Mouse (Mus musculus): Measurements from ENCODE around the gene Srgap3.

Gene Srgap3

GRCm38 (mm10) chr6:112818403-112818901 lies 128.6 kb downstream of the Srgap3 start:
- no peak for DNase-seq (ENCODE audit: low read depth, low spot score)

GRCm38 (mm10) chr6:112815604-112816003 lies 131.5 kb downstream of the Srgap3 start:
- peak; percentile 10 for DNase-seq (ENCODE audit: low read depth, low spot score)

GRCm38 (mm10) chr6:112814525-112815086 lies 132.5 kb downstream of the Srgap3 start:
- DNase-seq (ENCODE audit: low read depth, low spot score), result no peak

- no peak for DNase-seq (ENCODE audit: low read depth, low spot score)
These were observed 134.2 kb downstream of the Srgap3 start for GRCm38 (mm10) chr6:112812884-112813283.

GRCm38 (mm10) chr6:112810521-112810830 lies 136.6 kb downstream of the Srgap3 start:
- DNase-seq (ENCODE audit: low read depth, low spot score), result no peak

- DNase-seq (ENCODE audit: low read depth, low spot score), result no peak
These were observed 137.2 kb downstream of the Srgap3 start for GRCm38 (mm10) chr6:112809658-112810520.

GRCm38 (mm10) chr6:112808738-112809137 lies 138.3 kb downstream of the Srgap3 start:
- no peak for DNase-seq (ENCODE audit: low read depth, low spot score)

- DNase-seq (ENCODE audit: low read depth, low spot score), result no peak
These were observed 145.1 kb downstream of the Srgap3 start for GRCm38 (mm10) chr6:112801917-112802316.

GRCm38 (mm10) chr6:112798378-112798777 lies 148.7 kb downstream of the Srgap3 start:
- DNase-seq (ENCODE audit: low read depth, low spot score), result no peak

- DNase-seq (ENCODE audit: low read depth, low spot score), result no peak
These were observed 150.5 kb downstream of the Srgap3 start for GRCm38 (mm10) chr6:112796607-112797006.

- DNase-seq (ENCODE audit: low read depth, low spot score), result no peak
These were observed 153.2 kb downstream of the Srgap3 start for GRCm38 (mm10) chr6:112793887-112794286.

- no peak for DNase-seq (ENCODE audit: low read depth, low spot score)
These were observed 157.2 kb downstream of the Srgap3 start for GRCm38 (mm10) chr6:112789901-112790300.

GRCm38 (mm10) chr6:112788617-112789016 lies 158.4 kb downstream of the Srgap3 start:
- DNase-seq (ENCODE audit: low read depth, low spot score), result no peak

GRCm38 (mm10) chr6:112788174-112788573 lies 158.9 kb downstream of the Srgap3 start:
- no peak for DNase-seq (ENCODE audit: low read depth, low spot score)

GRCm38 (mm10) chr6:112781409-112782093 lies 165.5 kb downstream of the Srgap3 start:
- DNase-seq (ENCODE audit: low read depth, low spot score), result peak; percentile 56

- DNase-seq (ENCODE audit: low read depth, low spot score), result peak; percentile 66
These were observed 168.9 kb downstream of the Srgap3 start for GRCm38 (mm10) chr6:112778211-112778610.

GRCm38 (mm10) chr6:112776718-112777117 lies 170.3 kb downstream of the Srgap3 start:
- DNase-seq (ENCODE audit: low read depth, low spot score), result peak; percentile 57

GRCm38 (mm10) chr6:112773754-112774153 lies 173.3 kb downstream of the Srgap3 start:
- no peak for DNase-seq (ENCODE audit: low read depth, low spot score)

- DNase-seq (ENCODE audit: low read depth, low spot score), result no peak
These were observed 176.1 kb downstream of the Srgap3 start for GRCm38 (mm10) chr6:112770996-112771395.

GRCm38 (mm10) chr6:112758541-112758940 lies 188.5 kb downstream of the Srgap3 start:
- peak; percentile 81 for DNase-seq (ENCODE audit: low read depth, low spot score)

- DNase-seq (ENCODE audit: low read depth, low spot score), result peak; percentile 92
These were observed 190.2 kb downstream of the Srgap3 start for GRCm38 (mm10) chr6:112756866-112757265.

GRCm38 (mm10) chr6:112754994-112755393 lies 192.1 kb downstream of the Srgap3 start:
- DNase-seq (ENCODE audit: low read depth, low spot score), result no peak
